Mouse (Mus musculus) lung, postnatal 0 days (tissue): ENCODE results near the gene Aldh3b2. TPM values are rescaled to one million over a fixed set of nuclear protein-coding genes. Genes with fewer than 3 reads are reported as not detected.
A peak's percentile ranks its signal among the peaks of the same experiment; 100 is the strongest.

Source experiments
- ATAC-seq: fragments of 200-750 bp; cut with Nextera tagmentation; 2 replicates; pipeline ENCODE4 v1.8.0; 2017; ENCODE audit warnings: moderate library complexity
- DNase-seq: peaks from one replicate; pipeline ENCODE4 v3.0.0-alpha.2; 2016; ENCODE audit warnings: low spot score
- H3K27ac ChIP-seq: fragments of 300-500 bp; sonication (generic); 2 replicates; pipeline ENCODE4 v1.5.1; 2014; ENCODE audit warnings: antibody characterized with exemption, mild to moderate bottlenecking, low read length, mixed read lengths
- H3K27me3 ChIP-seq: fragments of 300-500 bp; sonication (generic); replicated peaks from 2 replicates; pipeline ENCODE4 v1.6.1; 2014; ENCODE audit warnings: low read length, mixed read lengths; ENCODE audit not compliant: insufficient read depth
- H3K36me3 ChIP-seq: fragments of 300-500 bp; sonication (generic); 2 replicates; pipeline ENCODE4 v1.6.1; 2014; ENCODE audit warnings: low read length, mixed read lengths; ENCODE audit not compliant: insufficient read depth
- H3K4me1 ChIP-seq: fragments of 300-500 bp; sonication (generic); 2 replicates; pipeline ENCODE4 v1.6.1; 2014; ENCODE audit warnings: antibody characterized with exemption, low read depth, low read length, mixed read lengths; ENCODE audit not compliant: insufficient read depth
- H3K4me2 ChIP-seq: fragments of 300-500 bp; sonication (generic); replicated peaks from 2 replicates; pipeline ENCODE4 v1.6.1; 2014; ENCODE audit warnings: low read depth, mild to moderate bottlenecking, low read length, moderate library complexity, mixed read lengths
- H3K4me3 ChIP-seq: fragments of 300-500 bp; sonication (generic); 2 replicates; pipeline ENCODE4 v1.5.1; 2014; ENCODE audit warnings: low read depth, low read length
- H3K9ac ChIP-seq: fragments of 300-500 bp; sonication (generic); replicated peaks from 2 replicates; pipeline ENCODE4 v1.6.1; 2014; ENCODE audit warnings: low read depth, mild to moderate bottlenecking
- H3K9me3 ChIP-seq: fragments of 300-500 bp; sonication (generic); 2 replicates; pipeline ENCODE4 v1.6.1; 2016; ENCODE audit warnings: low read length, mixed read lengths
- CTCF ChIP-seq: IDR thresholded peaks from 2 replicates; pipeline ENCODE4 v1.5.1; 2016; ENCODE audit warnings: antibody characterized with exemption, mild to moderate bottlenecking
- EP300 ChIP-seq: IDR thresholded peaks from 2 replicates; pipeline ENCODE4 v1.6.1; 2016; ENCODE audit warnings: antibody characterized with exemption, mild to moderate bottlenecking, control low read depth
- WGBS: fragments of 180-500 bp; shearing (Covaris S2); extraction: QIAGEN DNeasy Blood & Tissue Kit; methylation state at CpG from one replicate; pipeline ENCODE4 v1.1.7; 2014; 5-methylcytosine and 5-hydroxymethylcytosine counted together
- polyA plus RNA-seq: library from polyadenylated mRNA; unstranded; fragments of >200 nt; fragmentation: Nextera tagmentation; extraction: Ambion mirVana; gene quantifications from 2 replicates; pipeline ENCODE4 v1.2.1, GENCODE M21; 2015

The Aldh3b2 gene
- polyA plus RNA-seq, 1 experiment from 2014 or later = 0.47 TPM

GRCm38 (mm10) chr19:4012432-4013022 lies 40.4 kb downstream of the Aldh3b2 start, which contains the start of gene Ndufv1:
Gene Ndufv1 (minus strand): TSS chr19:4012806.
- Histone ChIP-seq H3K9me3 (no peaks in the 10 kb centered on the region), H3K9ac (peak within 1 kb of the TSS; percentile 76), H3K27me3 (no peaks in the 10 kb centered on the region), H3K4me1 (peaks cover 5% of the 10 kb centered on the region; the same call in 1 of the 2 replicates), H3K36me3 (peaks cover 22% of the 10 kb centered on the region; the same call in 1 of the 2 replicates), H3K4me2 (peak within 1 kb of the TSS; percentile 72), H3K4me3 (peak within 1 kb of the TSS; percentile 66), H3K27ac (peak within 1 kb of the TSS; percentile 79)
- DNase-seq (peak; percentile 100), ATAC-seq (peak; percentile 99)
- WGBS = under 1% methylated on average over 44 of the region's 45 CpGs
- peak; percentile 48; the same call in 1 of the 2 replicates for TF ChIP-seq EP300
- peak; percentile 95 for TF ChIP-seq CTCF

DNA sequence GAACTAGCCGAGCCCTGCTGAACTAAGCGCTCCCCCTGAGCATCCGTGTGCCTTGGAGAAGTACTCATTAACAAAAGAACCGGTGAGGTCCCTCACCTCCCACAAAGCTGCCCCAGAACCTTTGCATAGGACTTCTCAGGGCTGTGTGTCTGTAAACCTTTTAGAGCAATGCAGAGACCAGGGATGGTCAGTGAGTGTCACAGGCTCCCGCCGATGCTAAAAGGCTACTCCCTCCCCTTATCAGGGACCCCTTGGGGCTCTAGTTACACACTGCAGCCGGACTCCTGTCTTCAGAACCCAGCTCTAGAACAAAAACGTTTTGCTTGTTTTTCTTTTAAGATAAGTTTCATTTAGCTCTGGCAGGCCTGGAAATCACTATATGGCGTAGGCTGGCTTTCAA lies 40.9 kb downstream of the Aldh3b2 start:
- H3K36me3 ChIP-seq = peaks cover 22% of the 10 kb centered on the region; the same call in 1 of the 2 replicates
- no peak overlapping the region; the same call in 1 of the 2 replicates for H3K4me2 ChIP-seq
- ATAC-seq (peak; percentile 1; the same call in 1 of the 2 replicates), DNase-seq (no peak)
- no peak overlapping the region for H3K9ac ChIP-seq
- 11% methylated on average over 9 of the region's 9 CpGs for WGBS
- TF ChIP-seq EP300 (no peak), CTCF (no peak)
- no peaks in the 10 kb centered on the region for H3K27me3 ChIP-seq
- no peaks in the 10 kb centered on the region for H3K9me3 ChIP-seq
- H3K4me3 ChIP-seq = peak overlapping the region; percentile 66
- no peak overlapping the region for H3K27ac ChIP-seq
- peaks cover 5% of the 10 kb centered on the region; the same call in 1 of the 2 replicates for H3K4me1 ChIP-seq

- TF ChIP-seq CTCF (no peak), EP300 (no peak)
- H3K27me3 ChIP-seq = no peaks in the 10 kb centered on the region
Observed at GRCm38 (mm10) chr19:4014802-4015201, 42.7 kb downstream of the Aldh3b2 start.

DNA sequence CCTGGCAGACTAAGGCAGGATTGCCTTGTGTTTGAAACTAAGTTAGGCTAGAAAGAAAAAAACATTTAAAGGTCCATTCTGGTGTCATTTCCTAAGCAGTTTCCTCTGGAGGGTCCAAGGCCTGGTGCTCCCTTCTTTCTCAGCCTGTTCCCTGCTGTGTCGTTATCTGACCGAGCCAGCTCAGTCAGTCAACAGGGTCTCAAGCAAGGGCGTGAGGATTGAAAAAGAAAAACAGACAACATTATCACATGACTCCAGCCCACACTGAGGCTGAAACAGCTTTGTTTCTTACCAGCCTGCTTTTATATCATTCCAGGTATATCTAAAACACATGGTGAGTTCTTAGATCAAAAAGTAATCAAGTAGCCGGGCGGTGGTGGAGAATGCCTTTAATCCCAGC lies 43.5 kb downstream of the Aldh3b2 start:
- no peaks in the 10 kb centered on the region for H3K27me3 ChIP-seq
- TF ChIP-seq CTCF (no peak), EP300 (no peak)
- H3K27ac ChIP-seq = no peak overlapping the region
- H3K4me1 ChIP-seq = peaks cover 5% of the 10 kb centered on the region; the same call in 1 of the 2 replicates
- no peak overlapping the region for H3K4me3 ChIP-seq
- H3K4me2 ChIP-seq = no peak overlapping the region
- H3K36me3 ChIP-seq = no peaks in the 10 kb centered on the region
- no peak overlapping the region for H3K9ac ChIP-seq
- 60% methylated on average over 5 of the region's 5 CpGs for WGBS
- ATAC-seq (no peak), DNase-seq (no peak)
- no peaks in the 10 kb centered on the region for H3K9me3 ChIP-seq

More at GRCm38 (mm10) chr19:4014802-4015201, 42.7 kb downstream of the Aldh3b2 start:
- Histone ChIP-seq H3K4me1 (peaks cover 5% of the 10 kb centered on the region; the same call in 1 of the 2 replicates), H3K4me2 (no peak overlapping the region), H3K27ac (no peak overlapping the region), H3K9me3 (no peaks in the 10 kb centered on the region), H3K36me3 (0 out of 2 replicates have a peak, but pooled peaks cover 7% of the 10 kb centered on the region), H3K4me3 (no peak overlapping the region), H3K9ac (no peak overlapping the region)
- no peak for ATAC-seq
- no peak for DNase-seq

- no peaks in the 10 kb centered on the region for H3K9me3 ChIP-seq
- no peak for TF ChIP-seq CTCF
- TF ChIP-seq EP300 = no peak
- no peaks in the 10 kb centered on the region for H3K27me3 ChIP-seq
- no peaks in the 10 kb centered on the region for H3K4me1 ChIP-seq
- ATAC-seq = no peak
- H3K9ac ChIP-seq = no peak overlapping the region
- no peak overlapping the region for H3K27ac ChIP-seq
- H3K36me3 ChIP-seq = no peaks in the 10 kb centered on the region
- WGBS = 38% methylated on average over 10 of the region's 10 CpGs
- no peak overlapping the region for H3K4me2 ChIP-seq
- DNase-seq = no peak
- H3K4me3 ChIP-seq = no peak overlapping the region
Observed at GRCm38 (mm10) chr19:4017921-4018587, 45.9 kb downstream of the Aldh3b2 start.

GRCm38 (mm10) chr19:4018743-4019583 lies 46.8 kb downstream of the Aldh3b2 start:
- Histone ChIP-seq H3K4me1 (no peaks in the 10 kb centered on the region), H3K27me3 (no peaks in the 10 kb centered on the region), H3K4me2 (no peak overlapping the region), H3K9ac (no peak overlapping the region), H3K9me3 (no peaks in the 10 kb centered on the region), H3K4me3 (no peak overlapping the region), H3K27ac (no peak overlapping the region), H3K36me3 (no peaks in the 10 kb centered on the region)
- TF ChIP-seq EP300 (no peak), CTCF (peak; percentile 87)
- DNase-seq (peak; percentile 94), ATAC-seq (peak; percentile 94)
- 21% methylated on average over 18 of the region's 18 CpGs for WGBS
